Mouse (Mus musculus): ENCODE data around the gene Calcrl.

Calcrl gene

DNA sequence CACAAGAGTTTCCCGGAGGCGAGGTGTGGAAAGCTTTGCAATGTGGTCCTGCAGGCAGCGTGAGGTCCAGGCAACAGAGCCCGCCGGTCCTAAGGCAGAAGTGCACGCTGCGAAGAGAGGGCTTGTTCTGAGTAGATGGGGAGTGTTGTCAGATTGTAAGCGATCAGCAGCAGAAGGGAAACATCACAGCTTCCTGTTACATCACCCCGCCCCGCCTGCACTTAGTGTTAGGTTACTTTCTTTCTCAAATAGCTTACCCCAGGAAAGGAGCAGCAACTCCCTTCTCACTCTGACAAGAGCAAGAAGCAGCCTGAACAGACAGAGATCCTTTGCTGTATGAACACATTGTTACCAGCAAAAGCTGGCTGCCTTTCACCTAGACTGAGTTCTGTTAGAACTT, at the start of gene Calcrl:
TSS of gene Calcrl (minus strand) at position 274 of the 400 bp plus-strand sequence.
- no peak for DNase-seq (ENCODE audit: low read depth, low spot score)

- DNase-seq (ENCODE audit: low read depth, low spot score) = no peak
Measured at GRCm38 (mm10) chr2:84474651-84475050, 49.4 kb upstream of the Calcrl start.

- no peak for DNase-seq (ENCODE audit: low read depth, low spot score)
Measured at GRCm38 (mm10) chr2:84473941-84474530, 48.8 kb upstream of the Calcrl start.

GRCm38 (mm10) chr2:84467391-84467790, 42.2 kb upstream of the Calcrl start:
- no peak for DNase-seq (ENCODE audit: low read depth, low spot score)

DNA sequence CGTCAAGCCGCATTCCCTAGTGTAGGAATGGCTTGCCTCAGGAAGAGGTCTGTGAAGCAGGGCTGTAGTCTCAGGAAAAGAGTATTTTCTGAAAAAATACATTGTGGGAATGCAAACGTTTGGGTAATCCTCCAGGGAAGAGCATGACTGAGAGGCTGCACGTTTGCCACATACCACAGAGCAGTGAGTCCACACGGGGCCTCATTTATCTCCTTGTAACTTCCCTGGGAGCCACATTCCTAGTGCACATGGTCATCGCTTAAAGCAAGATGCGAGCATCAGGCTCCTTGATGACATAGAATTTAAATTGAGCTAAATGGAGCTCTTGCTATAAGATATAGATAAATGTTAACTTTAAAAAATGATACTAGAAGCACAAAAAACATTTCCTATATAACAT, 39.7 kb upstream of the Calcrl start:
- no peak for DNase-seq (ENCODE audit: low read depth, low spot score)

GRCm38 (mm10) chr2:84462411-84462810, 37.2 kb upstream of the Calcrl start:
- no peak for DNase-seq (ENCODE audit: low read depth, low spot score)

DNA sequence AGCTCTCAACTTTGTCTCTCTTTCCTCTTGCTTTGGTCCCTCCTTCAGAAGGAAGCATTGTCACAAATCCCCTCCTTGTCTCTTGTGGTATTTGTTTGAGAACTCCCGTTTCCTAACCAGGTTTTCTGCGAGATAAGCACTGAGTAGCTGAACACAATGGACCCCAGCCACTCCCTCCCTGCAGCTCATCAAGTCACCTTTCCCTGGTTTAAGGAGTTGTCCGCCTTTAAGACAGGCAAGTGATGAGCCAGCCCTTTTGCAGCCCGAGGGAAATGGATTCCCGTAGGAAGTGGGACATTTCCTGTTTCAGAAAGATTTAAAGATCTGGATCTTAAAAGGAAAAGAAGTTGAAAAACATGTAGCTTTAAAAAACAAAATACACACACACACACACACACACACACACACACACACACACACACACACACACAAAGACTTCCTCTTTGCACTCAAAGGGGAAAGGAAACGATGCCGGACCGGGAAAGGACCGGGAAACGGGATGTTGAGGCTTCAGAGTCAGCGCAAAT, 34.5 kb upstream of the Calcrl start:
- DNase-seq (ENCODE audit: low read depth, low spot score) = peak; percentile 24

DNA sequence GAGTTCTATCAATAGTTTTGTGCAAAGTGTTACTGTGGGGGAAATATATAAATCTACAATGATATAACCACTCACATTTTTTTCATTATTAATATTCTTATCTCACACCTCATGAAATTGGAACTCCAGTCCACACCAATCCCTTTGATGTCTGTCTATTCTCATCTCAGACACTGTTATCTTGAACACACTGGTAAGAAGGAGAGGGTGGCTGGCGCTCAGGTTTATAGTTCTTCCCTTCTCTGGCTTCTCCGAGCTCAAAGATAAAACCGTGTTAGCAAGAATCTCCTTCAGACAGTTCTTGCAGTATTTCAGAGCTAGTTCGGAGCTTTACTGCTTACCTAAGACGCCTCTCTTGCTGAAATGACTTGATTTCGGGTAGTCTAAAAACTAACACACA, 32.0 kb upstream of the Calcrl start:
- DNase-seq (ENCODE audit: low read depth, low spot score) = no peak

DNA sequence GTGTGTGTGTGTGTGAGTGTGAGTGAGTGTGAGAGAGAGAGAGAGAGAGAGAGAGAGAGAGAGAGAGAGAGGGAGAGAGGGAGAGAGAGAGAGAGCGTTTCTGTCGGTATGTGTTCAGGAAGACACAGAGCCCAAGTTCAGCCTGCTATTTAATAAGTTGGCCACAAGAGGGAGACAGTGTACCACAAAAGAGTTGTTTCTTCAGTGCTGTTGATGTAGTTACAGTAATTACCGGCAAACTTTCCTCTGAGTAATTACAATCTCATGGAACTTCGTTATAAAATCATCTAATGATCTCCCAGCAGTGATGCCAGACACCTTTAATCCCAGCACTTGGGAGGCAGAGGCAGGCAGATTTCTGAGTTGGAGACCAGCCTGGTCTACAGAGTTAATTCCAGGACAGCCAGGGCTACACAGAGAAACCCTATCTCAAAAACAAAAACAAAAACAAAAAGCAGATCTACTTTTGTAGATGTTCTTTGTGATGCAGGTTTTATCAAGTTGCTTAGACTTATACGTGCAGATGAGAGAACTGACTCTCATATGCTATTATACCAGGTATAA, 30.1 kb upstream of the Calcrl start:
- peak; percentile 45 for DNase-seq (ENCODE audit: low read depth, low spot score)

DNA sequence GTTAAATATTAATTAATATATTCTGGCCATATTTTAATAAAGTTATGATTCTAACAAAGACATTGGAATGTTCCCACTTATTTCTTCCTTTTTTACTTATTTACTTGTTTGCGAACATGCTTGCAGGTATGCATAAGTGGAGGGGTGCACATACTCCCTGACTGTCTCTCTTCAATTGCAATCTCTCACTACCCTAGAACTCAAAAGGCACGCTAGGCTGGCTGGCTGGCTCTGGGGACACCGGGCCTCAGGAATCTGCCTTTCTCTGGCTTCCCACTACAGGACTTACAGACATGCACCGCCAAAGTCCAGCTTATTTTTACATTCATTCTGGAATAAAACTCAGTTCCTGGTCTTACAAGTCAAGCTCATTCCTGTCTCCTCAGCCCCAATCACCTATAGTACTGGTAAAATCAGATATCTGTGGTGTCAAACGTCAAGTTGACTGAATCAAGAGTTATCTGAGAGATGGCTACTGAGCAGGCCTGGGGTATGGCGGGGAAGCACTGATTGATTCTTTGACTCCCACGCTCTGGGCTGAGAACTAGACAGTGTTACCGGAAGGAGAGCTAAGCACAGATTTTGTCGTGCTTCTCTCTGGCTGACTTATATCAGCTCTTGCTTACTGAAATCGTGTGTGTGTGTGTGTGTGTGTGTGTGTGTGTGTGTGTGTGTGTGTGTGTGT, 29.5 kb upstream of the Calcrl start:
- DNase-seq (ENCODE audit: low read depth, low spot score) = no peak

DNA sequence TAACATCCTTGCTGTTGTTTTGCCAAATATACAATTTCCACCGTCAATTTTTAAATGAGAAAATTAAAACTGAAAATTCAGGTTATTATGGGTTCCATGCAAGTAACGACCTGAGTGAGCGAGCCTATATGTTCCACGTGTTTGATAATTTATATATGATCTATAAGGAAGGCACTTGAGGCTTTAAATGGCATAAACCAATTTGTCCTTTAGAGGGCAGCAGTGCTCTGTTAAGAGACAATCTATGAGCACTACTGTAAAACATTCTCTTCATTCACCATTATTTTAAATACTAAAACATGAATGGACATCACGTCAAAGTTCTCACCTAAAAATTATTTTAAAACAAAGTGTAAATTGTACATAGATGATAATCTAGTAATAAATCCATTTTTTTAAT, 28.8 kb upstream of the Calcrl start:
- no peak for DNase-seq (ENCODE audit: low read depth, low spot score)

DNA sequence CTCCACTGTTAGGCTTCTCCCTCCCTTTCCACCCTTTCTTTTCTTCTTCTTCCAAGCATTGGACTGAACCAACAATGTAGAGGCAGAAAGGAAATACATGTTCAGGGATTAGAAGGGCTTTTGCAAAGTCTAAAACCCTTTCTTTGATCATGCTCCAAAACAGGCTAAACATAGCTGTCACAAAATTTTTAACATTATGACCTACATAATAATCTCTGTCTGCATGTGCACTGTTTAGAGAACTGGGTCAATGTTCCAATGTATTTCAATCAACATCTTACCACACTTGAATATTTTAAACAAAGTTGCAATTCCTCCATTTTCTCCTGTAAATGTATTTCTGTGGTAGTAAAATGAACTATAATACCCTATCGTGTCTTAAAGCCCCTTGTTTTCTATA, 20.3 kb upstream of the Calcrl start:
- no peak for DNase-seq (ENCODE audit: low read depth, low spot score)

DNA sequence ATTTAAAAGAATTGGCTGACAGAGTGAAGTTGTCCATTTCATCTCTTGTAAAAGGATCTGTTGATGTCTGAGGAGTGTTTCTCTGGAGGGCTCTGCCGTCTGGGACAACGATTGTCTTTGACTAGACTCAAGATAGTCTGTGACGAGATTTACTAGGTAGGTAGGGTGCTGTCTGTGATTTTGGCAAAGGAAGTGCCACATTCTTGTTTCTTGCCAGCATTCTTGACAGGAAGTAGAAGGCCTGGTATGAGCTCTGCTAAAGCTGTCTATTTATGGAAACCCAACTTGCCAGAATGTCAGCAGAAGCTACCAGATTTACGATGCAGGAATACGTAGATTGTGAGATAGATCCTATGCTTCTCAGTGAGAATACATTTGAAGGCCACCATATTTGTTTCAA, 16.7 kb upstream of the Calcrl start:
- DNase-seq (ENCODE audit: low read depth, low spot score) = no peak

- DNase-seq (ENCODE audit: low read depth, low spot score) = no peak
Measured at GRCm38 (mm10) chr2:84429724-84430123, 4.5 kb upstream of the Calcrl start.

DNA sequence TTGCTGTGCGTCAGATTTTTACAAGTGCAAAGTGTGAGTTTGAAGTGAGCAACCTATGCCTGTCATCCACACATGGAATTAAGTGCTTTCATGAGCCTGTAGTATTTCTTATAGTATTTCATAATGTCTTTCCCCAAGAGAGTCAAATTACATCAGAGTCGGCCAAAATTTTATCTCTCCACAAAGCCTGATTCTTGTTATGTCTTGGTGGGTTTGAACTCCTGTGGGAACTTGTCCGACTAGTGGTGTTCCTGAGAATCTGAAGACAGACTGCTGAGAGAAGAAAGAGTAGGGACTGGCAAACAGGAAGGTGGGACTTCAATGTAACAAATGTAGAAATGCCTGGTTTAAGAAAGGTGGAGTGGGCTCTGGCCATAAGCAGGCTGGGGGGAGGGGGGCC, 3.6 kb upstream of the Calcrl start:
- DNase-seq (ENCODE audit: low read depth, low spot score) = no peak

GRCm38 (mm10) chr2:84426531-84426930, 1.3 kb upstream of the Calcrl start:
- DNase-seq (ENCODE audit: low read depth, low spot score) = no peak

DNA sequence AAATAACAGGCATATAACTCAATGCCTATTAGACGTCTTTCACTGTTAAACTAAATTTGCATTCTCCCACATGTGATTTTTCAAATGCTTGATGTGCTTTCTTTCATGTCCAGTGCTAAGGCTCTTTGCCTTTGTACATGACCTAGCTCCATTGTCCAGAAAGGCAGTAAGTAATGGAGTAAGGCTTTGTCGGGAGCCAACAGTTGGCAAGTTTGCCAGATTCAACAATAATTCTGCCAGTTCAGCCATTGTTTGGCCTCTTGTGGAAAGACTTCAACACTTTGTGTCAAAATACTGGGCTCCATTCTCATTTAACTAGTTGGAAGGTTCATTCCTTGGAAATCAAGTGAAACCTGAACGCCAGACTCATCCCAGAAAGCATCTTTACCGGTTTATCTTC, 8.7 kb downstream of the Calcrl start:
- no peak for DNase-seq (ENCODE audit: low read depth, low spot score)

DNA sequence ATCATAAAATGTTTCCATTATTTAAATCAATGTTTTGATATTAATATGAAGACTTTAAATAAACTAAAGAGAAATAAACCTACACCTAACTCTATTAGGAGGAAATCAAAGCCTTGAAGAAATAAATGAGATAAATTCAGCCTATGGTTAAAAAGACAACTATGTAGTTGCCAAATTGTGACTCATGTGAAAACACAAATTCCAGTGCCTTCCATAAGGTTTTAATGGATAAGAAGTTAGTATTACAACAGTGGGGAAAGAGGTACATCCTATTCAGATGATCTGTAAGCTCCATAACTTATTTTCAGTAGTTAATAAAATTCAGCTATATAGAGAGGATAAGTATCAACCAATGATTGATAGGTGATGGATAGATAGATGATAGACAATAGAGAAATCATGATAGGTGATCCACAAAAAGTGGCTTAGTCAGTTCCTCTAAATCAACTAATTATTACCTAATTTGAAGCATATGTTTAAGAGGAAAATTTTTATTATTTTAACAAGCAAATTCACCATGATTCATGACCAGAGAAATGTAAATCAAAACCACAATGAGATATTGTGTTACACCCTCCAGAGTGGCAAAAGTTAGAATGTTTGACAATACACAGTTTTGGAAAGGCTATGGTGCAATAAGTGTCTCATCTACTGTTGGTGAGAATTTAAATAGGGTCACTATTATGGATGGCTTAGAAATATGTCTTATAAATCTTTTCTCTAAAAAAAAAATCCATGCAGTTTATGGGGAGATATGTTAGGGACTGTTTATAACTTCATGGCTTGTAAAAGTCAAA, 15.2 kb downstream of the Calcrl start:
- no peak for DNase-seq (ENCODE audit: low read depth, low spot score)

- no peak for DNase-seq (ENCODE audit: low read depth, low spot score)
Measured at GRCm38 (mm10) chr2:84404834-84405233, 20.4 kb downstream of the Calcrl start.

GRCm38 (mm10) chr2:84402713-84403112, 22.5 kb downstream of the Calcrl start:
- DNase-seq (ENCODE audit: low read depth, low spot score) = no peak

- DNase-seq (ENCODE audit: low read depth, low spot score) = no peak
Measured at GRCm38 (mm10) chr2:84396557-84396956, 28.7 kb downstream of the Calcrl start.

- no peak for DNase-seq (ENCODE audit: low read depth, low spot score)
Measured at GRCm38 (mm10) chr2:84393236-84393635, 32.0 kb downstream of the Calcrl start.

All from WW6 (cell line).